Comparison of ENCODE assay signal across 28 mouse cellular contexts in genomic region chr9:40309876-40310275, GRCm38 (mm10). TPM values are rescaled to one million over a fixed set of nuclear protein-coding genes. Genes with fewer than 3 reads are reported as not detected.
"Had no signal": no experiment of that assay in that cellular context is flagged by ENCODE, and none has a peak within 500 bp of the region (broad histone marks: within the 10 kb centered on the region; RNA-seq: fewer than 3 reads in every experiment).

No protein-coding gene starts in this region.

- H3K4me2 ChIP-seq: embryonic facial prominence, embryonic 12.5 days; embryonic facial prominence, embryonic 13.5 days; embryonic facial prominence, embryonic 15.5 days; forebrain, embryonic 12.5 days; forebrain, embryonic 13.5 days; forebrain, embryonic 15.5 days had no signal

- H3K4me1 ChIP-seq: embryonic facial prominence, embryonic 10.5 days; embryonic facial prominence, embryonic 12.5 days; embryonic facial prominence, embryonic 13.5 days; embryonic facial prominence, embryonic 15.5 days; forebrain, embryonic 10.5 days; forebrain, embryonic 12.5 days; forebrain, embryonic 13.5 days; forebrain, embryonic 15.5 days had no signal

- H3K4me3 ChIP-seq: embryonic facial prominence, embryonic 10.5 days; embryonic facial prominence, embryonic 12.5 days; embryonic facial prominence, embryonic 13.5 days; embryonic facial prominence, embryonic 15.5 days; erythroblast, embryonic 14.5 days; forebrain, embryonic 10.5 days; forebrain, embryonic 12.5 days; forebrain, embryonic 13.5 days; forebrain, embryonic 15.5 days; gastrocnemius, adult 2 months; heart, adult 2 months had no signal

- ATAC-seq: forebrain, embryonic 13.5 days; forebrain, embryonic 14.5 days; forebrain, embryonic 15.5 days; forebrain, embryonic 16.5 days; forebrain, postnatal 0 days had no signal

- DNase-seq: cerebellum, adult 8-10 months; cerebellum, adult 9-10 months; cerebellum, adult 9-11 months; cerebellum, postnatal 10 days; cerebellum, postnatal 14 days; cerebellum, postnatal 25 days; cerebellum, postnatal 36 days; embryo, embryonic 11 days; forebrain, postnatal 0 days; gastrocnemius, adult 2 months; gastrocnemius, postnatal 10 days; gastrocnemius, postnatal 14 days; gastrocnemius, postnatal 25 days; gastrocnemius, postnatal 36 days; heart, adult 18-20 months; heart, adult 2 months had no signal

- H3K27me3 ChIP-seq: embryonic facial prominence, embryonic 12.5 days; embryonic facial prominence, embryonic 13.5 days; embryonic facial prominence, embryonic 15.5 days; forebrain, embryonic 12.5 days; forebrain, embryonic 13.5 days; forebrain, embryonic 15.5 days had no signal

- H3K27ac ChIP-seq: embryonic facial prominence, embryonic 10.5 days; embryonic facial prominence, embryonic 12.5 days; embryonic facial prominence, embryonic 13.5 days; embryonic facial prominence, embryonic 15.5 days; forebrain, embryonic 10.5 days; forebrain, embryonic 12.5 days; forebrain, embryonic 13.5 days; forebrain, embryonic 15.5 days; gastrocnemius, adult 2 months; heart, adult 2 months had no signal

- H3K9ac ChIP-seq: embryonic facial prominence, embryonic 12.5 days; embryonic facial prominence, embryonic 13.5 days; embryonic facial prominence, embryonic 15.5 days; forebrain, embryonic 12.5 days; forebrain, embryonic 13.5 days; forebrain, embryonic 15.5 days; forebrain, postnatal 0 days had no signal

- H3K9me3 ChIP-seq: embryonic facial prominence, embryonic 10.5 days; embryonic facial prominence, embryonic 12.5 days; embryonic facial prominence, embryonic 13.5 days; embryonic facial prominence, embryonic 15.5 days; forebrain, embryonic 10.5 days; forebrain, embryonic 12.5 days; forebrain, embryonic 13.5 days; forebrain, embryonic 15.5 days had no signal

RNA-seq across cellular contexts. Expression of gene Scn3b, which starts 40.9 kb away (rescaled TPM):
- total RNA-seq: granulocyte monocyte progenitor cell, adult 5-6 weeks had no signal
- polyA plus RNA-seq: erythroblast, embryonic 14.5 days had no signal
